Mouse (Mus musculus): ENCODE data around the gene Gm9944. TPM values are rescaled to one million over a fixed set of nuclear protein-coding genes. Genes with fewer than 3 reads are reported as not detected.

Gm9944 gene
- not detected in 2 replicates for polyA plus RNA-seq (2012; rRNA removed)

GRCm38 (mm10) chr4:144453217-144453616 lies at the start of gene Gm9944:
Gene Gm9944 (minus strand): TSS chr4:144453317.

GRCm38 (mm10) chr4:144463656-144464055 lies 10.5 kb upstream of the Gm9944 start, which contains the start of gene Aadacl3:
Gene Aadacl3 (minus strand): TSS chr4:144463756.

DNA sequence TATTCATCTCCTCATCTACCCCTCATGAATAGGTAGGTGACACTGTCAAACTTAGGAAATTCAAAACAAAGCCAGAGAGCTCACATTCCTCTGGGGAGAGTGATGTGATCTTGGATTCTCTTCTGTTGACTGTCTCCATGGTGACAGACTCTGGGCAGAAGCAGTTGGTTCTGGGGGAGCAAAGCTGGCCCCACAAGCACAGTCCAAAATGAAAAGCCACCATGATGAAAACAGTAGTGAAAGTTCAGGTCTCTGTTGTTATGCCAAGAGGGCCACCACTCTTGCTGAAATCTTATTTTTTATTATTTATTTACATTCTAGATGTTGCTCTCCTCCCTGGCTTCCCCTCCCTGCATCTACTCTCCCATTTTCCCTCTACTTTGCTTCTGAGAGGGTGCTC lies 14.4 kb downstream of the Gm9944 start, which contains the start of gene 1700012P22Rik:
TSS of gene 1700012P22Rik (minus strand) at position 101 of the 400 bp plus-strand sequence.

DNA sequence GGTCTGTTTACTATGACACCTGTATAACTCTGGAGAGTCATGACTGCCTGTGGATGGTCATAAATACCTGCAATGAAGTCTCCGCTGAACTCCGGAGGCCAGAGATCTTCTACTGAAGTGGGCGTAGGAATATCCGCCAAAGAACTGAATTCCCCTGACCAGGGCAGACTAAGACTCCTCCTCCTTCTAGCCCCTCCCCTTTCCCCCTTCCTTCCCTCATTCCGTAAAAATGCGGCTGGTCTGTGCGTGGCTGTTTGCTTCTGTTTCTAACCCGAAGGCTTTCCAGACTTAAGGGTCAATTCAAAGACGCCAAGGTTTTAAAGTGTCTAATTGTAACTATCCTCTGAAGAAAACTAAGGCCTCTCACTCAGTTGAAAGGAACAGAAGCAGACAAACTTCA lies 44.8 kb downstream of the Gm9944 start, which contains the start of gene Pramef12:
TSS of gene Pramef12 (minus strand) at position 175 of the 400 bp plus-strand sequence.

Other genes starting within 250 kb of the Gm9944 start
- not detected in 2 replicates for gene C87977, start 240.0 kb downstream of the Gm9944 start, polyA plus RNA-seq (2012; rRNA removed)
- gene Pramel5, start 172.8 kb downstream of the Gm9944 start, polyA plus RNA-seq (2012; rRNA removed), result not detected in 2 replicates
- not detected in 2 replicates for gene Gm13128, start 123.1 kb downstream of the Gm9944 start, polyA plus RNA-seq (2012; rRNA removed)
- not detected in 2 replicates for gene Gm13119, start 95.4 kb downstream of the Gm9944 start, polyA plus RNA-seq (2012; rRNA removed)
- gene Pramef20, start 75.4 kb downstream of the Gm9944 start, polyA plus RNA-seq (2012; rRNA removed), result not detected in 2 replicates
- gene Pramef12, start 44.9 kb downstream of the Gm9944 start, polyA plus RNA-seq (2012; rRNA removed), result 0.01 and 0.08 TPM in 2 replicates
- not detected in 2 replicates for gene 1700012P22Rik, start 14.5 kb downstream of the Gm9944 start, polyA plus RNA-seq (2012; rRNA removed)
- not detected in 2 replicates for gene Aadacl3, start 10.4 kb upstream of the Gm9944 start, polyA plus RNA-seq (2012; rRNA removed)
- gene 9430007A20Rik, start 66.5 kb upstream of the Gm9944 start, polyA plus RNA-seq (2012; rRNA removed), result not detected in 2 replicates
- not detected in 2 replicates for gene Gm13124, start 111.8 kb upstream of the Gm9944 start, polyA plus RNA-seq (2012; rRNA removed)
- gene Aadacl4, start 160.4 kb upstream of the Gm9944 start, polyA plus RNA-seq (2012; rRNA removed), result not detected in 2 replicates
- not detected in 2 replicates for gene Gm436, start 233.1 kb upstream of the Gm9944 start, polyA plus RNA-seq (2012; rRNA removed)